Mouse (Mus musculus) adrenal gland, adult 8-10 months (tissue): ENCODE data around the gene Krtap1-4. TPM values are rescaled to one million over a fixed set of nuclear protein-coding genes. Genes with fewer than 3 reads are reported as not detected.
A peak's percentile ranks its signal among the peaks of the same experiment; 100 is the strongest.

Experiments used
- DNase-seq: peaks from one replicate; pipeline ENCODE4 v3.0.0; 2022
- total RNA-seq, 4 experiments: library from RNA; stranded (reverse); gene quantifications; 2 replicates each; pipeline ENCODE4 v1.2.4; 2022

Krtap1-4 gene
- total RNA-seq, 4 experiments from 2014 or later = not detected

- no peak for DNase-seq
These were observed 35.6 kb downstream of the Krtap1-4 start for GRCm38 (mm10) chr11:99547892-99548291.

DNA sequence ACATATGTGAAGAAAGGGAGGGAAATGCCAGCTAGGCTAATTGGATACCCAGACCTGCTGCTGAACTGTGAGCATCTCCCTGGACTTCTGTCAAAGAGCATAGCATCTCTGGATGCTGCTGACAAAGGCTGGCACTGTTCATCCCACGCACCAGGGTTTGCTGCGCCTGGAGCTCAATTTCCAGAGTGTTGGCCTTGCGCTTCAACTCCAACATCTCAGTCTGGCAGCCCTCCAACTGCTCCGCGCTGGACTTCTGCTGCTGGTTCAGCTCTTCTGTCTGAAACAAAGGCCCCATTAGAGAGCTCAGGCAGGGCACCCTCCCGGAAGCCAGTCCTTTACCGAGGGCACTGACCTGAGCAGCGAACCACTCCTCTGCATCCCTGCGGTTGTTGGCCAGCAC is 43.7 kb downstream of the Krtap1-4 start:
- DNase-seq = peak; percentile 2

Other genes starting within 250 kb of the Krtap1-4 start
- gene Krt26, start 245.7 kb downstream of the Krtap1-4 start, total RNA-seq = not detected
- gene Krt27, start 232.6 kb downstream of the Krtap1-4 start, total RNA-seq = not detected
- gene Krt28, start 208.8 kb downstream of the Krtap1-4 start, total RNA-seq = not detected
- gene Krt10, start 194.3 kb downstream of the Krtap1-4 start, total RNA-seq = 1 to 10 TPM; 4.5 to 9.5 (median 8.0) TPM
- not detected for gene Krt12, start 161.4 kb downstream of the Krtap1-4 start, total RNA-seq
- under 1 TPM in 1 of 4 experiments, not detected in 3; 0.13 TPM for gene Krt20, start 145.5 kb downstream of the Krtap1-4 start, total RNA-seq
- under 1 TPM in 1 of 4 experiments, not detected in 3; 0.20 TPM for gene Krt23, start 90.5 kb downstream of the Krtap1-4 start, total RNA-seq
- not detected for gene Krt39, start 62.3 kb downstream of the Krtap1-4 start, total RNA-seq
- gene Krt40, start 40.5 kb downstream of the Krtap1-4 start, total RNA-seq = not detected
- not detected for gene Krtap3-3, start 32.8 kb downstream of the Krtap1-4 start, total RNA-seq
- gene Krtap3-2, start 26.8 kb downstream of the Krtap1-4 start, total RNA-seq = not detected
- gene Gm11939, start 24.2 kb downstream of the Krtap1-4 start, total RNA-seq = not detected
- not detected for gene Krtap3-1, start 17.0 kb downstream of the Krtap1-4 start, total RNA-seq
- not detected for gene Krtap1-5, start 2.6 kb downstream of the Krtap1-4 start, total RNA-seq
- not detected for gene Krtap1-3, start 7.7 kb upstream of the Krtap1-4 start, total RNA-seq
- gene Krtap9-3, start 14.5 kb upstream of the Krtap1-4 start, total RNA-seq = not detected
- not detected for gene Gm11938, start 19.7 kb upstream of the Krtap1-4 start, total RNA-seq
- not detected for gene Gm11937, start 26.5 kb upstream of the Krtap1-4 start, total RNA-seq
- gene Krtap2-4, start 31.2 kb upstream of the Krtap1-4 start, total RNA-seq = not detected
- gene Gm11562, start 36.8 kb upstream of the Krtap1-4 start, total RNA-seq = not detected
- not detected for gene Krtap4-1, start 44.6 kb upstream of the Krtap1-4 start, total RNA-seq
- not detected for gene Krtap4-2, start 51.4 kb upstream of the Krtap1-4 start, total RNA-seq
- not detected for gene Krtap4-7, start 60.4 kb upstream of the Krtap1-4 start, total RNA-seq
- gene Gm11555, start 66.6 kb upstream of the Krtap1-4 start, total RNA-seq = not detected
- gene Gm11563, start 75.3 kb upstream of the Krtap1-4 start, total RNA-seq = not detected
- gene Krtap4-6, start 82.3 kb upstream of the Krtap1-4 start, total RNA-seq = not detected
- gene Gm14190, start 107.1 kb upstream of the Krtap1-4 start, total RNA-seq = not detected
- gene Gm14180, start 150.6 kb upstream of the Krtap1-4 start, total RNA-seq = not detected
- gene Gm11595, start 189.3 kb upstream of the Krtap1-4 start, total RNA-seq = not detected
- gene Krtap4-8, start 197.1 kb upstream of the Krtap1-4 start, total RNA-seq = not detected
- not detected for gene Krtap4-9, start 201.5 kb upstream of the Krtap1-4 start, total RNA-seq
- not detected for gene Gm11596, start 209.8 kb upstream of the Krtap1-4 start, total RNA-seq
- gene Gm11569, start 215.3 kb upstream of the Krtap1-4 start, total RNA-seq = not detected
- not detected for gene Gm11554, start 220.8 kb upstream of the Krtap1-4 start, total RNA-seq
- not detected for gene Krtap4-13, start 226.2 kb upstream of the Krtap1-4 start, total RNA-seq
- gene Gm11564, start 232.0 kb upstream of the Krtap1-4 start, total RNA-seq = not detected